Mouse (Mus musculus): ENCODE measurements at regions not wholly inside any gene's neighbourhood (a gene's known extent, or its start where the extent isn't known, plus 50 kb on each side); places are given as distances from the start of the nearest gene placed in this dataset.

DNA sequence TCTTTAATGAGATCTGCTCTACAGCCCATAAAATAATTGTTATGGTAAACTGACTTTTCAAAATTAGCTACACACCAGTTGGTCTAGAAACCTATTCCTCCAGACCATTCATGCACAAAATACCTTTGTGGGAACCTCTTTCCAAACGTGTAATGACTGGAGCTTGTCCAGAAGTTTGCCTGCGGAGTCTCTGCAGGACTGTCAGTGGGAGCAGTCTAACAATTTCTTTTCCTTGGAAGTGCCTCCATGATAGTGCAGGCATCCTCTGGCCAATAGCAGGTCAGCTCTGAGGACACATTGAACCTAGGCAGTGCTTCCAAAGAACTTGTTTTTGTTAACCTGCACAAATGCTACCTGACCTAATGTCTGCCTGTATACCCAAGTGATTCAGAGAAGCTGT lies 932.3 kb downstream of the Pcdh9 start:
- DNase-seq (ENCODE audit: inconsistent ontology term) = peak; percentile 75

- DNase-seq (ENCODE audit: inconsistent ontology term) = no peak
These were observed 935.0 kb downstream of the Pcdh9 start for GRCm38 (mm10) chr14:92955485-92955884.

GRCm38 (mm10) chr14:92907623-92908045 lies 982.8 kb downstream of the Pcdh9 start:
- DNase-seq (ENCODE audit: inconsistent ontology term) = no peak

DNA sequence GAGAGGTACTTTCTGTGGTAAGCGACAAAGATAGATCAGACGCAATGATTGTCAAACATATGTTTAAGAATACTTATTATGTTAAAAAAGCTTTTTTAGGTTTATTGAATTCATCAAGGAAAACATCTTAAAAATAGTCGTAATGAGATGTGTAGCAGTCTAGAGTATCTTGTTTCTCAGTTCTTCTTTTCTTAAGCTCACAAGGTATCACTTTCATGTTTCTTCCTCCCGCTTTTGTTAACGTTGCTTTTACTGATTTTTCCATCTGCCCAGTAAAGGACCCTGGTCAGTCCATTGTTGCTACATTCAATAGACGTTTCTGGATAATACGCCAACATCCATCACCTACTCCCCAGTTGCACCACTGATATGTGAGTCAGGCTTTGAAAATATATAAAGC lies 1015.9 kb downstream of the Pcdh9 start:
- no peak for DNase-seq (ENCODE audit: inconsistent ontology term)

DNA sequence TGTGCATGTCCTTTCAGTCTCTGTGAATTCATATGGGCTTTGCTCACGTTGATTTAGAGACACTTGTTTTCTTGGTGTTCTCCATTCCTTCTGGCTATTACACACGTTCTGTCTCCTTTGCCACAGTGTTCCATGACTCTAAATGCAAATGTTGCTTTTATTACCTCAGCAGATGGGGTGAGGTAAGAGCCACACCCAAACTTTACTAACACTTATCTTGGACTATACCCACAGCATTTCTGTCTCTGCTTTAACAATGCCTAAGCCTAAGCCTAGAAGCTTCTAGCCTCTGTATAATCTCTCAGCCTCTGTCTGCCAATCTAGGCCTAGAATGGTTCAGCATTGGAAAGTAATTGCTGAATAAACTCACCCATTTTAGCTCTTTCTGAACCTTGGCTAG lies 1024.0 kb downstream of the Pcdh9 start:
- no peak for DNase-seq (ENCODE audit: inconsistent ontology term)

DNA sequence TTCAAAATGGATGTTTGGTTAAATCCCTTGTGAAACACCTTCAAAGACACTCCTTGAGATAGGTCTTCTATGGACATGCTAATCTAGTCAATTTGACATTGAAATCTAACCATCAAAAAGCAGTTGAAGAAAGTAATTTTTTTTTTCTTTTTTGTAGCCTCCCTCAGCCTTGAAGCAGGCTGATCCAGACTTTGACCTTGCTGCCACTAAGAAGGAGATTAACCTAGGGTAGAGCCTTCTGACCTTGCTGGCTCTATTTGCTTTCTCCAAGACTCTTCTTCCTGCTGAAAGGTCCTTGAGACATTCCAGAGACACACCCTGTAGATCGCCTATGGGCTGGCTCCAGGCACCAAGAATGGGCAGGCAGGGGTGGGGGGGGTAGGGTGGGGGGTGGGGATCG lies 1027.5 kb downstream of the Pcdh9 start:
- no peak for DNase-seq (ENCODE audit: inconsistent ontology term)

DNA sequence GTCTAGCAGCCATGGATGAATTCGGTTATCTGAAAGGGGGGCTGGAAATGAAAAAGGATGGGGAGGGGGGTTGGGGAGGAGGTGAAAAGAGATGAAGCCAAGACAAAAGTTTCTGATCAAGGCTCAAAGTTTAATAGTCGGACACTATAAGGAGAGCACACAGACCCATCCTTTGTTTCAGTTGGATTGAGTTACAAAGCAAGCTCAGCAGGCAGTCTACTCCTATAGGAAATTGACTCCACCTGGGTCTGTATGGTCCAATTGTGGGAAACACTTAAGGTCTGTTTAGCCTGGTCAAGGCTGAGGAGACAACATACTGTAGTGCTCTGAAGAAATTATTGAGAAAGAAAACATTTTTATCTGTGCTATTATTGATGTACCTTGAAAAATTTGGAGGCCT lies 1029.8 kb downstream of the Pcdh9 start:
- no peak for DNase-seq (ENCODE audit: inconsistent ontology term)

GRCm38 (mm10) chr14:92833646-92834045 lies 1056.8 kb downstream of the Pcdh9 start:
- peak; percentile 82 for DNase-seq (ENCODE audit: inconsistent ontology term)

DNA sequence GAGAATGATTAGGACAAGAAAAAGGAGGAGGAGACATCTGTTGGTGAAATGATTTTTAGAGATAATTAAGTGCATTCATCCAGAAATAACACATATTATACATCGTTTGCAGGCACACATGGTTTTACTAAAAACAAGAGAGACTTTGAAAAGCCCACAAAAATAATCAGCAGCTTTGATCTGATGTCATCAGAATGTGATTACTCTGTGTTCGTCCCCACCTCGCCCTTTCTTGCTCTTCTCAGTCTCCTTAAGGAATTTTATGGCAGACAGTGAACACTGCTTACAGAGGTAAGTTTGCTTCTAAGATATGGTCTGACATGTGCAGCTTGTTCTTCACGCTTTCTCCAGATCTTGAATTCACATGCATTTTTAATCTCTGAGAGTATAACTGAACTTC lies 1061.3 kb downstream of the Pcdh9 start:
- DNase-seq (ENCODE audit: inconsistent ontology term) = peak; percentile 63

DNA sequence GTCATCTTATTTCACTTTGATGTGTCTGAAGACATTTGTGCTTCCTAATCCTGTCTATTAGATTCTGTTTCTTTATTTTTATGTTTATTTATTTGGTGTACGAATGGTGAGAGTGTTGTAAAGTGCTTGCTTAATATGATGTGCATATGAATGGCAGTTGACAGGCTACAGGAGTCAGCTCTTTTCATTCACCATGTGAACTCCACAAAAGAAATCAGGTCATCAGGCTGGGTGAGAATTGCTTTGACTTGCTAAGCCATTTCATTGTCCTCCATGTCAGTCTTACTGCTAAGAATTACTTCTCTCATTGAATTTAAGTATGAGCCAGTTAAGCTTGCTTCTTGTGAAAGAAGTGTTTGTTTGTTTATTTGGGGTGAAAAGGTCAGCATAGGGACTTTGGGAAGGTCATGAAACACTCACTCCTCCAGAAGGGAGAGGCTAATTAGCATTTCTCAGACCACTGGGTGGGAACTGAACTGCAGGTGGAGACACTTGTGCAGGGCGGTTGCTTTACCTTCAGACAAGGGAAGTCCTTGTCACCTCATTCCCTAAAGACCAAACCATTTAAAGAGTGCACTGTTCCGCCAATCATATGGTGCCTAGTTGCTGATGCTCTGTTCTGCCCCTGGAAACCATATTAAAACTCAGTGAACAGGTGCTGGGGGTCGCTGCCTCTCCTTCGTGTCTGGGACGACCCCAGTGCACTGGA lies 1063.7 kb downstream of the Pcdh9 start:
- no peak for DNase-seq (ENCODE audit: inconsistent ontology term)

- DNase-seq (ENCODE audit: inconsistent ontology term) = no peak
These were observed 1070.4 kb downstream of the Pcdh9 start for GRCm38 (mm10) chr14:92820061-92820460.
